Mouse (Mus musculus) myocyte (in vitro differentiated cells): Measurements from ENCODE around the gene Kirrel3.

ENCODE experiments used
- CEBPB ChIP-seq: IDR thresholded peaks from 2 replicates; pipeline ENCODE4 v1.6.1; 2011; ENCODE audit warnings: mild to moderate bottlenecking, moderate library complexity; ENCODE audit not compliant: poor library complexity, insufficient read depth, severe bottlenecking
- E2F4 ChIP-seq: IDR thresholded peaks from one replicate; pipeline ENCODE4 v1.6.1; 2011; ENCODE audit warnings: mild to moderate bottlenecking, control low read depth, moderate library complexity; ENCODE audit not compliant: insufficient read depth
- MAX ChIP-seq: IDR thresholded peaks from one replicate; pipeline ENCODE4 v1.6.1; 2011; ENCODE audit warnings: low read depth, mild to moderate bottlenecking, control low read depth
- MYOD1 ChIP-seq, 3 experiments: IDR thresholded peaks; one replicate each; pipeline ENCODE4 v1.6.1; 2011; ENCODE audit warnings: control low read depth in 2 of 3, low read depth in 2 of 3, mild to moderate bottlenecking in 2 of 3, moderate library complexity in 1 of 3; ENCODE audit not compliant: insufficient read length in 2 of 3, control insufficient read depth in 1 of 3
- MYOG ChIP-seq, 3 experiments: IDR thresholded peaks; one replicate each; pipeline ENCODE4 v1.6.1; 2011; ENCODE audit warnings: control low read depth in 2 of 3, low read depth in 2 of 3, mild to moderate bottlenecking in 2 of 3; ENCODE audit not compliant: insufficient read length in 2 of 3, control insufficient read depth in 1 of 3, insufficient read depth in 1 of 3
- POLR2A ChIP-seq: IDR thresholded peaks from one replicate; pipeline ENCODE4 v1.6.1; 2011; ENCODE audit warnings: low read depth, mild to moderate bottlenecking, control low read depth, moderate library complexity; ENCODE audit not compliant: insufficient read length
- POLR2AphosphoS2 ChIP-seq: IDR thresholded peaks from one replicate; pipeline ENCODE4 v1.6.1; 2011; ENCODE audit warnings: low read depth, control low read depth; ENCODE audit not compliant: insufficient read length
- REST ChIP-seq: IDR thresholded peaks from one replicate; pipeline ENCODE4 v1.6.1; 2011; ENCODE audit warnings: mild to moderate bottlenecking, control low read depth, moderate library complexity; ENCODE audit not compliant: insufficient read depth, insufficient read length
- TCF12 ChIP-seq: IDR thresholded peaks from one replicate; pipeline ENCODE4 v1.6.1; 2011; ENCODE audit warnings: mild to moderate bottlenecking, control low read depth; ENCODE audit not compliant: poor library complexity, insufficient read depth, severe bottlenecking
- USF1 ChIP-seq: IDR thresholded peaks from one replicate; pipeline ENCODE4 v1.6.1; 2011; ENCODE audit warnings: low read depth, mild to moderate bottlenecking, control low read depth, moderate library complexity

DNA sequence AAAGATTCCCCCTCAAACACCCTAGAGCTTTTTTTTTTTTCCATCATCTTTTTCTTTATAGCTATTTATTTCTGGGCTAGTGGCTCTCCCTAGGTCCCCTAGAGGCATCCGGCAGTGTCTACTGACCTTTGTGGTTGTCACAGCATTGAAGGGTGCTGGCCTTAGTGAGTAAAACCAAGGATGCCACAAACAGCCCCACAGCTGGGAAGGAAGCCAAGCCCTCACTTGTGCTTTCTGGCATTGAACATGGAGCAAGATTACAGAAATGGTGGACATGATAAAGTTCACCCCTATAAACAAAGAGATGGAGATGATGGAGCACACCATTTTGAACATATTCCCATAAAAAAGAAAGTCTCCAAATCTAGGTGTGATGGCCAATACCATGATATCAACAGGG, 536.0 kb downstream of the Kirrel3 start:
- TF ChIP-seq POLR2A = no peak
- no peak for TF ChIP-seq CEBPB
- no peak for TF ChIP-seq MAX
- no peak for TF ChIP-seq TCF12
- TF ChIP-seq POLR2AphosphoS2 = no peak
- no peak for TF ChIP-seq USF1
- no peak for TF ChIP-seq MYOD1 (IDR thresholded peaks at IDR 0.05; ENCODE audit: control insufficient read depth in 1 of 3, insufficient read length in 2 of 3, low read depth in 2 of 3)
- TF ChIP-seq MYOG (IDR thresholded peaks at IDR 0.05; ENCODE audit: control insufficient read depth in 1 of 3, insufficient read depth in 1 of 3, insufficient read length in 2 of 3, low read depth in 2 of 3) = no peak
- TF ChIP-seq E2F4 = no peak
- TF ChIP-seq REST = no peak
